Mouse (Mus musculus): ENCODE measurements around the gene Epdr1.

Gene Epdr1

DNA sequence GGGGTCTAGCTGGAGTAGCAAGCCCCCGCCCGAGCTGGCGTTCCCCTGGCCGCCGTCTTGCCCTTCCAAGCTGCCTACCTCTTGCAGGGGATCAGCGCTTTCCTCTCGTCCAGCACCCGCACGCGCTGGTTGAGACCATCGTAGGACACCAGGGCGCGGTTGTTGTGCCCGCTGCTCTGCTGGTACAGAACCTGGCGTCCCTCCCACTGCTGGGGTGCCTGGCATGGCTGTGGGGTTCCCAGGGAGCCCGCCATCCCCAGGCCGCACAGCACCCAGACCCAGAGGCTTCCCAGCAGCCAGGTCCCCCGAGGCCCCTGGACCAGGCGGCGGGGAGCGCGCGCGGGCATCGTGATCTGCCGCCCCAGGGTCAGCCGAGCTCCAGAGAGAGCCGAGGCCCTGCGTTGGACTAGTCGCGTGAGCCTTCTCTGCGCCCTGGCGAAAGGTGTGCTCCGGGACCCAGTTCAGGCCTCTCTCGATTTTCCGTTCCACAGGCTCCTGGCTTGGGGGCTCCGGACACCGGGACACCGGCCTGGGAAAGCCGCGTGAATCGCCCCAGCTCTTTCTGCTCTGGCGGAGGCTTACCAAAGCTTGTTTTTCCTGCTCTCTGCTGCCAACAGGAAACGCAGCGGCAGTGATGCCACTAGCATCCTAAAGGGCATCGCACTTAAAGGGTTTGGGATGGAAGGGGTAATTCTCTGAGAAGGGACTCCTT lies at the start of gene Epdr1:
Gene Epdr1 (minus strand): TSS at position 712 of the 712 bp plus-strand sequence.
- DNase-seq (ENCODE audit: low read depth, low spot score), result peak; percentile 85

DNA sequence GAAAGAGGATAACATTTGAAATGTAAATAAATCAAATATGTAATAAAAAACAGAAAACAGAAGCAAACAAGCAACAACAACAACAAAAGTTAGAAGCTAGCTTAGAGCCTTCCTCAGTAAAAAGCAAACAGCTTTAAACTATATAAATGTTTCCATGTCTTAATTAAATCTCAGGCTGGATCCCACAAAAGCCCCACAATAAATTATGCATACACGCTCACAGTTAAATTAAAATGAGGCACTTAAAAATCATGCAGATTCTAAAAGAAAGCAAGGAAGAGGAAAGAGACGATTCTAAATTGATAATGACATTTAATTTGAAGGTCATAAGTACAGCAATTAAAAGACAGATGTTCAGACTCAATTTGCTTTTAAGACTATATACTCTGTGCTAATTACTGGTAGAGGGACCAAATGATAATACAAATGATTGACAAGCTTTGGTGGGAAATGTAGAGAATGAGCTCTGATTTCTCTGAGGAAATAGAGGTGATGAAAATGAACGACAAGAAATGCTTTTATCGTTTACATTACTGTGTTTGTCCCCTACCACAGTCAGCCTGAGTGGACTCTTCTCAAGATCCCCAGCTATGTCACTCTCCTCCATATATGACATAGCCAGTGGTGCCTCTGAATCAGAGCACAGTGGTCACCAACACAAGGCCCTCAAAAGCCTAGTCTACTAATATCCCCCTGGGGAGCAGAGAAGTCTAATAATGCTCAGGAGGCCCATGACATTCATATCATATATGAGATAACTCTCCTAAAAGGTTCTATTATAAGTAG lies 48.8 kb upstream of the Epdr1 start:
- DNase-seq (ENCODE audit: low read depth, low spot score), result no peak

DNA sequence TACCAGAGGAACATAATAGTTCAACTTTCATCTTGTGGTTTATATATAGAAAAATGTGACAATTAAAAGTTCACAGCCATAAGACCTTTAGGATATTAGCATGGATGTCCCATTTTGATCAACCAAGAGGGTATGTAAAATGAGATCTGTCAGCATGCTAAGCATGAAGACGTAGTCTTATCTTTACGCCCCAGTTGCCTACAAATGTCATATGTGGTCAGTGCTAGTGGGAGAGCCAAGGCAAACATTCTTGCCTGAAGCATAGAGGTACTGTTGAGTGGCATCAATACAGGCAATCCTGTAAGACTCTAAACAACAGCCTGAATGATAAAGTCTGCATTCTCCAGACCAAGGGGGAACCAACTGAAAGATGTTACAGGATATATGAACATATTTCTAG lies 32.7 kb upstream of the Epdr1 start:
- no peak for DNase-seq (ENCODE audit: low read depth, low spot score)

DNA sequence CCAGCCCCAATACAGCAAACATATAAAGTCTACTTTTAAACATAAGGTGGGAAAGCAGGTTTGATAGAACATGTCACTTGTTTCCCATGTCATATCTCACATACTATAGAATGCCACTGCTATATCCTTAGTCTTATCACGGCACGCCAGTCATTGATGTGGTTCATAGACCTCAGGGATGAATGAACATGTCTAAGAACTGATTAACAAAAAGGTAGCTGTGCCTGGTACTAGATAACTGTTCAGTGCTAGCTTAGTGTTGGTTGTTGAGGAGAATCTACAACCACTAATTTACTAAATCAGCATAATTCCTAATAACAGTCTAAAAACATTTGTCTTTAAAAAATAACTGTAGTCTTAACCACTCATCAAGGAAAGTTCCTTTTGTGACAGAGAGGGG lies 30.1 kb upstream of the Epdr1 start:
- no peak for DNase-seq (ENCODE audit: low read depth, low spot score)

DNA sequence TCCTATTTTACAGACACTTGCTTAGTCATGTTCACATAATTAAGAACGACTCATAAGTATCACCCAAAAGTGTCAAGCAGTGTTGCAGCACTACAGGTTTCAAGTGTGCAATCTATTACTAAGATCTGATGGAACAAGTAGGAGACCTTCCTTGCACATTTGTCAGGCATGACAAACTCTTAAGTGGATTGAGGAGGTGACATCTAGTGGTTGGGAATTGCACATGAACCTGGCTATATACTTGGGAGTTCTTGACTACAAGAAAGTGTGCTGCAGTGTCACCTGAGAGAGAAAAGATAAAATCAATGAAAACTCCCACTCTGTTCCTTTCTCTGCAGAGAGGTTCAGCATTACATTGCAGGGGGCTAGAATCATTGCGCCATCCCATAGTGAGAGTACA lies 24.5 kb upstream of the Epdr1 start:
- peak; percentile 53 for DNase-seq (ENCODE audit: low read depth, low spot score)

DNA sequence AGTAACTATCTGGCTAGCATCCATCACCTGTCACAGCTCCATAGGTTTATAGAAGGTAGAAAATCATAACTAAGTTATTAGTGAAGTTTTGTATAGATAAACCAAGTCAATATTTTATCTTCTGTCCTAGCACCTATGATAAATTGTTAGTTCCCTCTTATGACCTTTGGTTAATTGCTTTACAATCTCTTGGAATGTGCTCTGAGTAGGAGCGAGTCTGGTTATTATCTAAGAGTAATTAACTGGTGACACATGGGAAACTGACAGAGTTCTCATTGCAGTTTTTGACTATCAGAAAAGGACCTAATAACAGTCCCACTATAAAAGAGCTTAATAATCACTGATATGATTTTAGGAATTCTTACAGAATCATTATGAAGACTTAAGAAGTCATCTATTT lies 23.8 kb upstream of the Epdr1 start:
- no peak for DNase-seq (ENCODE audit: low read depth, low spot score)

DNA sequence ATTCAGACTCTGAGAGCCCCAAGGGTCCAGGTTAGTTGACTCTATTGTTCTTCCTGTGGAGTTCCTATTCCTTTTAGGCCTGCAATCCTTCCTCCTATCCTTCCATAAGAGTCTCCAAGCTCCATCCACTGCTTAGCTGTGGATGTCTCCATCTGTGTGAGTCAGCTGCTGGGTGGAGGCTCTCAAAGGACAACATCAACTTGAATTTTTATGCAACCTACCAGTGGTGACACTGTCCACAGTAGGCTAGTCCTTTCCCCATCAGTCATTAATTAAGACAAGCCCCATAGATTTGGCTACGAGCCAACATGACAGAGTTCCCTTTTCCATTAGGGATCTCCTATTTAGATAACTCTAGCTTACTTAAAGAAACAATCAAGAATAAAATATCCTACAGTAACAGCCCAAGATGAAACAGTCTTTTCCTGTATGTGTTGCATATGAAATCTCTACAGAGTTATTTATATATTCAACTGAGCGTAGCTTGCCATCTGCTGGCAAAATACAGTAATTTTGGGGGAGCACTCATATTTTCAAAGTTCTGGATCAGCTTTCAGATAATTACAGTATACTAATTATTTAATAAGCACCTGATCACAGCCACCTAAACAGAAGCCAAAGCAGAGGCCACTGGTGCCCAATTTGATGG lies 20.6 kb upstream of the Epdr1 start:
- no peak for DNase-seq (ENCODE audit: low read depth, low spot score)

DNA sequence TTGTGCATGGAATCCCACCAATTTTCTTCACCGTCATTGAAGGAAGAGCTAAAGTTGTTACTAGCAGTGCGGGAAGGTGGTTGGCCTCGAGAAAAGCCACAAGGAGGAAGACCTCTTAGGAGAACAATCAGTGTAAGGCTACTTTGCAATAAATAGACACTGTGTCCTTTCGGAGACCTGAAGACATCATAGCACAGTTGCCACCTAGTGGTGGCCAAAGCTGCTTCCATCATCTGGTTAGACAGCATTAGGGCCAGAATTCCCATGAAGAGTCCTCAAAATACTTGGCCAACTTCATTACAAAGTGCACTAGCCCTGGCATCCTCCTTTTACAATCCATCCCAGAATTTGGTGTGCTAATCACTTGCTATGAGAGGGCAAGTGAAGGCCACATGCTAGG lies 16.4 kb upstream of the Epdr1 start:
- peak; percentile 73 for DNase-seq (ENCODE audit: low read depth, low spot score)

DNA sequence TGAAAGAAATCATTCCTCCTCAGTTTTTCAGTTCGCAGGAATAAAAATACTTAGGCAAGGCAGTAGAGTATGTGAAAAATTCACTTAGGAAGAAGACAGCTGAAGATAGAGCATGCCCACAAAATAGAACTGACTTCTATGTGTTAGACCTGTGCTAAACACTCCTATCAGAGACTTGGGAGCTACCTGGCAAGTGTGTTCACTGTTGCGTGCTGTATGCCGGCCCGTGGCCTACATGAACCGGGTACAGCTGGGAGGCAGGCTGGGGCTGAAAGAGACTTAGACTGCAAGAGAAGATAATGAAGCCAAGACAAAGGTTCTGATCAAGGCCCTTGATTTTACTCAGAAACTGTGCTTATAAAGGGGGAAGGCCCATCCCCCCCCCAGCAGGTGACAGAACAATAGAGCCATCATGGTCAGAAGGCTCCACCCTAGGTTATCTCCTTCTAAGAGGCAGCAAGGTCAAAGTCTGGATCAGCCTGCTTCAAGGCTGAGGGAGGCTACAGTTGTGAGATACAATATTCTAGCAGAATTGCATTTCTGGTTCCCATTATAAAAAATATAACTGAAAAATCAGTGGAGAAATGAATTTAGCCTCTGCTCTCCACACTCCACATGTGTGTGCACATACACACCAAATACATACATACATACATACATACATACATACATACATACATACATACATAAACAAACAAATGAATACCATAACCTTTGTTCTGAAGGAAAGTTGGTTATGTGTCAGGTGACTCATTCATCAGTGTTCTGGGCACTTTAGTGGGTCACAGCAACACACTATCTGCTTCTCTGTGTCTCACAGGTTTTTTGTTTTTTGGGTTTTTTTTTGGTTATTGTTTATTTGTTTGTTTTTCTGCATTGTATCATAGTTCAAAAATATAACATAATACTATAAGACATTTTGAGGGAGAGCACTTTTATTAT lies 11.3 kb upstream of the Epdr1 start:
- peak; percentile 90 for DNase-seq (ENCODE audit: low read depth, low spot score)

DNA sequence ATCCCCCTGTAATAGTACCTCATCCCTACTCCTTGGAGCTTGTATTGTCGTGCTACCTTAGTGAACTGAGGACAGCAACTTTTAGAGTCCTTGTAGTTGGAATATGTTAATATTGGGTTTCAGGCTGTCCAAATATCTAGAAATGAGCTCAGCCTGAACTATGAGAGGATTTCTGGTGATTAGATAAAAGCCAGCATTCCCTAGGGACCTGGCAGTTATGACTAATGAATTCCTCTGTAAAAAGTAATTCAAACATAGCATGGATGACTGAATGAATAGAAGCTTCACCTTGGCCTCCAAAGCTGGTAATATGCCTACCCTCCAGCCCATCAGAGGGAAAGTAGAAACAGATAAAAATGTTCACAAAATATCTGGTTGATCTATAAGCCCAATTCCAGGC lies 6.7 kb upstream of the Epdr1 start:
- no peak for DNase-seq (ENCODE audit: low read depth, low spot score)

DNA sequence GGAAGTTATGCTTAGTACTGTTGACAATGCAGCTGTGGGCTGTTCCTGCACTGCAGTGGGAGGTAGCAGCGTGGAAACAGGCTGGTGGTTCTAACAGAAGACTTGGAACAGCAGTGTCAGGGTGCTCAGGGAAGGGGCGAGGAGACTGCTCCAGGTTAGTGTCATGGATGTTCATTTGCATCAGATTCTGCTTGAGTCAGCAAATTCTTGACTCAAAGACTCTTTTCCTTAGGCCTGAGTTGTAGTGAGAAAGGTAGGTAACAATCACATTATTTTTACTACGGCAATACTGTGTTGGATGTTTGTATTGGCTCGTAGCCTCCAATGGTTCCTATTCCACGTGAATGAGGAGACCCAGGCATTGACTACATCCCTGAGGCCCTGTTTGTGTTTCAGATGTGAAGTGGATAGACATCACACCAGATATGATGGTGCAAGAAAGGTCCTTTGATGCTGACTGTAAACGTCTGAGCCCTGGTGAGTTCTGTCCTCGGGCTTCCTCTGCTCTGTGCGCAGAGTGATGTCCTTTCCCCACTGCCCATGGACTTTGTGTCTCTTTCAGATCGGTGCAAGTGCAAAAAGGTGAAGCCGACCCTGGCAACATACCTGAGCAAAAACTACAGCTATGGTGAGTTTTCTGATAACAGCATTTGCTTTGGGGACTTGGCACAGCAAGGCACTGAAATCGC lies 5.0 kb upstream of the Epdr1 start:
- no peak for DNase-seq (ENCODE audit: low read depth, low spot score)

DNA sequence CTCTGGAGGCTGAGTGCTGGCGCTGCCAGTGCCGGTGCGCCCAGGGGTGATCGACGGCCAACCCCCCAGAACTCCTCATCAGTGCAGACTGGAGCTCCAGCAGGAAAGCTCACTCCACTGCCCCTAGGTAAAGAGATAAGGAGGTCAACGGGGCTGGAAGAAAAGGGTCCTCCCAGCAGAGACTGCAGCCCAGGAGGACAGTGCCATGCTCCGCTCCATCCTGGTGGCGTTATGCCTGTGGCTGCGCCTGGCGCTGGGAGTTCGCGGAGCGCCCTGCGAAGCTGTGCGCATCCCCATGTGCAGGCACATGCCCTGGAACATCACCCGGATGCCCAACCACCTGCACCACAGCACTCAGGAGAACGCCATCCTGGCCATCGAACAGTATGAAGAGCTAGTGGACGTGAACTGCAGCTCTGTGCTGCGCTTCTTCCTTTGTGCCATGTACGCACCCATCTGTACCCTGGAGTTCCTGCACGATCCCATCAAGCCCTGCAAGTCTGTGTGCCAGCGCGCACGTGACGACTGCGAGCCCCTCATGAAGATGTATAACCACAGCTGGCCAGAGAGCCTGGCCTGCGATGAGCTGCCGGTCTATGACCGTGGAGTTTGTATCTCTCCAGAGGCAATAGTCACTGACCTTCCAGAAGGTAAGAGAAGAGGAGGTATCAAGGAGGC lies 3.6 kb upstream of the Epdr1 start:
- DNase-seq (ENCODE audit: low read depth, low spot score), result peak; percentile 54

DNA sequence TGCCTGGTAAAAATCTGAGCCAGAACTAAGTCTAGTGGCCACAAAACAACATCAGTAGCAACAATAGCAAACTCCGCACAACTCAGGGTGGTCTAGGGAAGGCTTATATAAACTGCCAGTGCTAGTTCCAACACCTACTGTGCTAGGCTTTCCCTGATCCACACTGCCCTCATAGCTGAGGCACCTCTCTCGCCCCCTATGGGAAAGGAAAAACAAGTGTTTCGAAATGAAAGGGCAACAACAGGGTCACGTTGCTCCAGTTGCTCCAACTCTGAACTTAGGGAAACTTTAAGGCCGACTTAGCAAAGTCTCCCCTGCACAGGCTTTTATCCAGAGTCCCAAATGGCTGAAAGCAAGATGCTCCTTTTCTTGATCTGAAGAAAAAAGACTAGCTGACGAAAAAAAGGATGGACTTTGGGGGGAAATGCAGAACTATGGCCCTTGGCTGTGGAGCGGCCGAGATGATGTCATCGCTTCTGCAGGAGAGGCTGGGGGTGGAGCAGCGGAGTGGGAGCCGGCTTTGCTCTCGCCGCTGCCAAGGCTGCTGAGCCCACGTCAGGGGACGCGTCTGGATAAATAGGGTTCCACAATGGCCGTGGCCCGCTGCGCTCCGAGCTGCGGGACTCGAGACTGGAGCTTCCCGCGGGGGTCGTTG lies 3.0 kb upstream of the Epdr1 start, which contains the start of gene Sfrp4:
Gene Sfrp4 (plus strand): TSS at position 532 of the 655 bp plus-strand sequence.
- DNase-seq (ENCODE audit: low read depth, low spot score), result peak; percentile 83

DNA sequence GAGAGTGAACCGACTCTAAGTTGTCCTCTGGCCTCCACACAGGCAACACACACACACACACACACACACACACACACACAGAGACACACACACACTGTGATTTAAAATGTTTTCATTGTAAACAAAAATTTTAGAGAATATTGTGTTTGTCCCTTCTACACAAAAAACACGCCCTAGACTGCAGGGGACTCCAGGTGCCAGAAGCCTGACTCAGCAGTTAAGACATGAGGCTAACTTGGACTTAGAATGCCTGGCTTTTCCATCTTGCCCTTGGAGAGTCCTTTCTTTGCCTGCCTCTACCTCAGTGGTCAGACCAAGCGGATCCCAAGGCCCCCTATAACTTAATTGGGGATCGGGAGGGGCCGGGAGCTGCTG lies 899 bp downstream of the Epdr1 start:
- DNase-seq (ENCODE audit: low read depth, low spot score), result peak; percentile 36

DNA sequence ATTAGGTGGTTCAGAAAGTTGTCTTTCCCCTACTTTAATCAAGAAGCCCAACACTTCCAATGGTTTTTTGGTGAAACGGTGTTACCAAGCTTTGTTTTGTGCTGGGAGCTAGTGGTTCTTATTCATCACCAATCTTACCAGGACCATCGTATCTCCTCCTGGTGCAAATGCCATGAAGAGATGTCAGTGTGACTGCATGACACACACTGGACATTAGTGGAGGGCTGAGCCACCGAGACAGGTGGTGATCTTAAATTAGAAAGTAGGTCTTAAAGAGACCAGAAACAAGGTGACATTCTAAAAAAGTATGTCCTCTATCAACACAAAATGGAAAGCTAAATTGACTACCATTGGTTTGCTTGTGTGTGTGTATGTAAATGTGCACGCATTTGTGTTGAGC lies 1.6 kb downstream of the Epdr1 start:
- no peak for DNase-seq (ENCODE audit: low read depth, low spot score)

DNA sequence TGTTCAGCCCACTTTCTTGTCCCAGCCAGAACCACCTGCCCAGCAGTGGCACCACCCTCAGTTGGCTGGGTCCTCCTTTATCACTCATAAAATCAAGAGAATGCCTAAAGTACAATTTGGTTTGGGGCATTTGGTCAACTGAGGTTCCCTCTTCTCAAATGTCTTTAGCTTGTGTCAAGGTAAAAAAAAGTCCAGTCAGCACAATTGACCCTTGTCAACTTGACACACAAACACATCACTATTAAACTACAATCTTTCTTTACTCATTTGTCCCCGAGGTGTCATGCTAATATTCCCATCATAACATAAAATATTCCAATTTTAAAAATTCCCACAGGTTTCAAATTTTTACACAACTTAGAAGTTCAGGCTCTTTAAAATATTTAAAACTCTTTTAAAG lies 5.4 kb downstream of the Epdr1 start:
- no peak for DNase-seq (ENCODE audit: low read depth, low spot score)

DNA sequence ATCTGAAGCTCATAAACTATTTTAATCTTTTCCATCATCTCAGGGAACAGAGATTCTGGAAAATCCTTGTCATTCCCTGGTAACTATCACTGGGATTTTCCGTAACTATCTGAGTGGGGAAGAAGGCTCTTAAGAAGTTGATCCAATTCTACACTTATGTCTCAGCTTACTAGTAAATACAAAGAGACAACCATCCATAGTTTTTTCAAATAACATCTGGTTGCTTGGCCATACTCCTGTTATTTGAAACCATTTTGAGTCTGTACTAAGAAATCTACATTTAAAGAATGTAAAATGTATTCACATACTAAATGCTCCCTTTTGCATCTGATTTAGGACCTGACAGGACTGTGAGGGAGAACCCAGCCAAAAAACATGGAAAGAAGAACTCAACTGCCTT lies 6.3 kb downstream of the Epdr1 start:
- DNase-seq (ENCODE audit: low read depth, low spot score), result no peak

DNA sequence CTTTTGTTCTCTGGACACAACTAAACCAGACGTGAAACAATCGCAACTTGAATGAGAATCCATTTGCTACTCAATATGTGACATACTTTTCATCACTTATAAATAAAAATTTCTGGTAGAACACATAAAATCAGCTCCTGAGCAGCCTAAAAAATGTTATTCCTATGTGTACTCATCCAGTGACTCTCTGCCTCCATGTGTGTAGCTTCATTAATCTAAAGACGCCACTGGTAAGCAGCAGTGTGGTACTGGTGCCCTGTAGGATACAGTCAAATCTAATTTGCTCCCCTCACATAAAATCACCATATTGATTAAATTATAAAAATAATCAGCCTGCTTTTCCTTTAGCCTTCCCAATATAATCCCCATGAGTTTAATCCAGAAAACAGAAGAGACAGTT lies 6.8 kb downstream of the Epdr1 start:
- DNase-seq (ENCODE audit: low read depth, low spot score), result no peak

DNA sequence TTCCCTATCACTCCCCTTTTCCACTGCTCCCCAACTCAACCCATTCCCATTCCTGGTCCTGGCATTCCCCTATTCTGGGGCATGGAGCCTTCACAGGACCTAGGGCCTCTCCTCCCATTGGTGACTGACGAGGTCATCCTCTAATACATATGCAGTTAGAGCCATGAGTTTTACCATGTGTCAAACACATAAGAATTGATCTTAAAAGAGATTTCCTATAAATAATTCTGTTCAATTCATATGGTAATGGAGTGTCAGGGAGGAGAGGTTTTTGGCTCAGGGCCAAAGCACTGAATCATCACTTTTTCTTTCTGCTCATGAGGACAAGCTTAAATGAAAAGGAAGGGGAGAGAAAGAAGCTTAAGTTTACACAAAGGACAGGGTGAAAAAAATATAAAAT lies 7.4 kb downstream of the Epdr1 start:
- DNase-seq (ENCODE audit: low read depth, low spot score), result peak; percentile 18

DNA sequence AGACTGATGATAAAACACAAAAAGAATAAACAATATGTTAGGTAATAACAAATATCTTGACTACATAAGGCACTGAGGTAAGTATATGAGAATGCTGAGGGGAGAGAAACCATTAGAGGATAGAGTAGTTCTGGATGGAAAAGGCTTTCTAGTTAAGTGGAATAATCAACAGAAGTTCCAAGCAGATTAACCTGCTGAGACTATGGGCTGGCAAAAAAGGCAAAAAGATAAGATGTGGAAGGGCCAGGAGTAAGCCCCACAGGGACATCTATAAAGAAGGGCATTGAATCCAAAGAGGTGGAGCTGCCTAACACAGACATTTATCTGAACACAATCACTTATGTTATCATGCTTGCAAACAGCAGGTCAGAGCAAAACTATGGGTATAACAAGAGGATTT lies 11.6 kb downstream of the Epdr1 start:
- no peak for DNase-seq (ENCODE audit: low read depth, low spot score)
